Mouse (Mus musculus) forebrain, postnatal 0 days (tissue): Measurements from ENCODE around the gene Dlx2. TPM values are rescaled to one million over a fixed set of nuclear protein-coding genes. Genes with fewer than 3 reads are reported as not detected.

ENCODE experiments used
- ATAC-seq: fragments of 200-750 bp; cut with Nextera tagmentation; 2 replicates; pipeline ENCODE4 v1.8.0; 2017; ENCODE audit warnings: mild to moderate bottlenecking, moderate library complexity
- DNase-seq: peaks from one replicate; pipeline ENCODE4 v3.0.0-alpha.2; 2015
- H3K27ac ChIP-seq: fragments of 300-500 bp; sonication (generic); 2 replicates; pipeline ENCODE4 v1.5.1; 2014; ENCODE audit warnings: low read depth, mild to moderate bottlenecking, antibody characterized with exemption, low read length, moderate library complexity, mixed read lengths
- H3K27me3 ChIP-seq: fragments of 300-500 bp; sonication (generic); 2 replicates; pipeline ENCODE4 v1.6.1; 2014; ENCODE audit warnings: mild to moderate bottlenecking, low read length, mixed read lengths; ENCODE audit not compliant: insufficient read depth
- H3K36me3 ChIP-seq: fragments of 300-500 bp; sonication (generic); 2 replicates; pipeline ENCODE4 v1.6.1; 2014; ENCODE audit warnings: mild to moderate bottlenecking, moderate library complexity; ENCODE audit not compliant: insufficient read depth
- H3K4me1 ChIP-seq: fragments of 300-500 bp; sonication (generic); 2 replicates; pipeline ENCODE4 v1.6.1; 2014; ENCODE audit warnings: antibody characterized with exemption; ENCODE audit not compliant: insufficient read depth
- H3K4me2 ChIP-seq: fragments of 300-500 bp; sonication (generic); 2 replicates; pipeline ENCODE4 v1.6.1; 2014; ENCODE audit warnings: low read depth, mild to moderate bottlenecking, moderate library complexity
- H3K4me3 ChIP-seq: fragments of 300-500 bp; sonication (generic); 2 replicates; pipeline ENCODE4 v1.5.1; 2014; ENCODE audit warnings: low read depth, low read length, mixed read lengths
- H3K9ac ChIP-seq: fragments of 300-500 bp; sonication (generic); 2 replicates; pipeline ENCODE4 v1.6.1; 2014; ENCODE audit warnings: mild to moderate bottlenecking
- H3K9me3 ChIP-seq: fragments of 300-500 bp; sonication (generic); 2 replicates; pipeline ENCODE4 v1.6.1; 2016; ENCODE audit warnings: low read length
- CTCF ChIP-seq: sonication (generic); IDR thresholded peaks from 2 replicates; pipeline ENCODE4 v1.5.1; 2016; ENCODE audit warnings: antibody characterized with exemption, control low read depth, low read depth
- WGBS: fragments of 180-500 bp; shearing (Covaris S2); extraction: QIAGEN DNeasy Blood & Tissue Kit; methylation state at CpG from one replicate; pipeline ENCODE4 v1.1.7; 2014; 5-methylcytosine and 5-hydroxymethylcytosine counted together
- polyA plus RNA-seq: library from polyadenylated mRNA; unstranded; fragments of >200 nt; fragmentation: Nextera tagmentation; extraction: Ambion mirVana; gene quantifications from 2 replicates; pipeline ENCODE4 v1.2.1, GENCODE M21; 2015
- total RNA-seq: library from RNA; depleted of rRNA; stranded (reverse); fragments of >200 nt; gene quantifications from 2 replicates; pipeline ENCODE4 v1.2.3, GENCODE M21; 2014

Gene Dlx2
- total and polyA plus RNA-seq, 2 experiments from 2014 or later, result 28.1 to 43.1 TPM

DNA sequence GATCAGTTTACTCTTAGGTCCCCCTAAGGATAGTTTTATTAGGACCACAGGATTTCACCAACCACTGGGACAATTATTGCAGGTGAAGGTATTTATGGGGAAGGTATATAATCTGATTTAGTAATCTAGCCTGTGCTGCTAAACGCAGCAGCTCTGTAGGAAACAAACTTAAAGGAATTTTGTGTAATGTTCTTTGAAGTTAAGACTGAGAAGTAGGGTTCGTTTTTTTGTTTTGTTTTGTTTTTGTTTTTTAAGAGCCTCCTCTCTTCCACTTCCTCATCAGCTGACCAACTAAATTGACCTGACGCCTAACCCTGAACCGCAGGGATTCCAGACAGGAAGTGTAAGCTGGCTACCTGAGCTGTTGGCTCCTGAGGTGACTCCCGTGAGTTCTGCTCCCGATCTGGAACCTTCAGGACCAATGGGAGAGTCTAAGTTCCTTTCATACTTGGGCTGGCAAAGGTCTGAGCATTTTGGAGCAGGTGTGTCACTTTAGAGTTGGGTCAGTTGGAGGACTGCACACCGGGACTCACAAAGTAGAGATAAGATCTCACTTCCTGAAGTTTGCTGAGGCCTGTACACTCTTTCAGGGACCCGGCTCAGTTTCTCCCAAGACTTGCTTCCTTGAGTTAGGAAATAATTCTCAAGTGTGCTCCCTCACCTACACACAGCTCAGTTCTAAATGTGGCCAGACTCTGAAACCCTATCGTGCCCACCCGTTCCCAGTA is 19.8 kb downstream of the Dlx2 start:
- Histone ChIP-seq H3K9ac (peak overlapping the region; percentile 51), H3K27me3 (peaks cover 44% of the 10 kb centered on the region), H3K4me3 (peak overlapping the region; percentile 47), H3K36me3 (no peaks in the 10 kb centered on the region), H3K4me1 (peaks cover 3% of the 10 kb centered on the region; the same call in 1 of the 2 replicates), H3K27ac (peak overlapping the region; percentile 92), H3K4me2 (peak overlapping the region; percentile 63), H3K9me3 (no peaks in the 10 kb centered on the region)
- ATAC-seq, result no peak
- TF ChIP-seq CTCF, result no peak
- WGBS, result 15% methylated on average over 10 of the region's 10 CpGs
- DNase-seq, result no peak

DNA sequence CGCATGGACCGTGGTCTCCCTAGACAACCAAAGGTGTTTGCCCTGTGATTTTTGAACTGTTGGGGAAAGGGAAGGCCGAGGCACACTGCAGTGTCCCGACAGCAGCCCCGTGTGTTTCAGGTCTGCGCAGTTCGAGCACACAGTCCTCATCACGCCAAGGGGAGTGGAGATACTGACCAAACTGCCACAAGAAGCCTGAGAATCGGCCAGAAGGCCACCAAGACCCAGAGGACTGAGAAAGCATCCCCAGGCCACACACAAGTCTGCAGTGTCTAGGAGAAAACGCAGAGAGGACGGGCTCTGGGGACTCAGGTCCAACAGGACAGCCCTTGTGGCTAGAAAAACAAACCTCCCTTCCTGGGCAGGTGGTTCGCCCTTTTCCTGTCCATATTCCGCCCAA is 21.8 kb downstream of the Dlx2 start:
- Histone ChIP-seq H3K36me3 (no peaks in the 10 kb centered on the region), H3K4me2 (peak overlapping the region; percentile 63), H3K27ac (peak overlapping the region; percentile 66), H3K4me3 (peak overlapping the region; percentile 47; the same call in 1 of the 2 replicates), H3K9me3 (no peaks in the 10 kb centered on the region), H3K27me3 (peaks cover 40% of the 10 kb centered on the region), H3K9ac (no peak overlapping the region), H3K4me1 (peaks cover 3% of the 10 kb centered on the region; the same call in 1 of the 2 replicates)
- no peak for TF ChIP-seq CTCF
- ATAC-seq (no peak), DNase-seq (peak; percentile 10)
- WGBS, result 34% methylated on average over 13 of the region's 13 CpGs

DNA sequence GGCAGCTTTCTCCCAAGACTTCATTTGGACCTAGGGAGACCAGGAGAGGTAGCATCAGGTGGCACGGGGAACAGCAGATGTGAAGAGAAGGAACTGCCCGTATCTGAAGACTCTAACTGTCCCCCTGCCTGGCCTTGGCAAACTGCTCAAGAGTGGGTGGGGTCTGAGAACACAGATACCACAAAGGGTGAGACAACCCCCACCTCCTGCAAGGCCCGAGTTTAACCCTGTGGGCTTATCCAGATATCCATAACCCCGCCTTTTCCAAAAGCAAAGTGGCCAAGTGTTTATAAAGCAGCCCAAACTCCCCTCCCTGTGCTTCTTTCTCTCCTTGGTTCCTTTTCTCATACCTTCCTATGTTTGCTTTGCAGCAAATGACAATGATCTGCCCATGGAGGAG is 23.1 kb downstream of the Dlx2 start:
- peaks cover 26% of the 10 kb centered on the region for H3K27me3 ChIP-seq

DNA sequence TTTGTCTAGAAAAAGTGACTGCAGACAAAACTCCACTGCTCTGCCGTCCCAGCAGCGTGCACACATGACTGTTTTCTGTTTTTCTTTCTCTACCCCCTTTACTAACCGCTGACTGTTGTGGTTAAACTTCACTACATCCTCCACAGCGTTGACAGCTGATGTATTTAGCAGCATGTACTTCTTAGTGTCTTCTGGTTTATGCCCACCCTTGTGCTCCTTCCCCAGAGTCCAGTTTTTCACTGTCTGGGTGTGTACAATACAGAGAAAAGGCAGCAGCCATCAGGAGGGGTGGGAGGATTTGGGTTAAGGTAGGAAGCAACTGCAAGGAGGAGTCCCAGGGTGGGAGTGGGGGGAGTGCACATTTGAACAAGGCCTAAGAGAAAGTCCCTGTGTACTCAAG is 23.7 kb downstream of the Dlx2 start:
- Histone ChIP-seq H3K27me3 (peaks cover 26% of the 10 kb centered on the region), H3K4me2 (0 out of 2 replicates have a peak overlapping the region, but pooled peaks have one; percentile 19), H3K27ac (peak overlapping the region; percentile 29; the same call in 1 of the 2 replicates), H3K9ac (no peak overlapping the region), H3K9me3 (no peaks in the 10 kb centered on the region), H3K4me1 (peaks cover 3% of the 10 kb centered on the region), H3K4me3 (no peak overlapping the region), H3K36me3 (no peaks in the 10 kb centered on the region)
- DNase-seq (peak; percentile 15), ATAC-seq (no peak)
- 69% methylated on average over 4 of the region's 4 CpGs for WGBS
- TF ChIP-seq CTCF, result no peak

More for the DNA sequence above, 23.1 kb downstream of the Dlx2 start:
- Histone ChIP-seq H3K9ac (peak overlapping the region; percentile 7; the same call in 1 of the 2 replicates), H3K4me3 (no peak overlapping the region), H3K27ac (peak overlapping the region; percentile 29; the same call in 1 of the 2 replicates), H3K9me3 (no peaks in the 10 kb centered on the region), H3K36me3 (no peaks in the 10 kb centered on the region), H3K4me1 (peaks cover 3% of the 10 kb centered on the region; the same call in 1 of the 2 replicates), H3K4me2 (peak overlapping the region; percentile 19; the same call in 1 of the 2 replicates)
- no peak for TF ChIP-seq CTCF
- DNase-seq (no peak), ATAC-seq (no peak)
- 56% methylated on average over 4 of the region's 4 CpGs for WGBS

DNA sequence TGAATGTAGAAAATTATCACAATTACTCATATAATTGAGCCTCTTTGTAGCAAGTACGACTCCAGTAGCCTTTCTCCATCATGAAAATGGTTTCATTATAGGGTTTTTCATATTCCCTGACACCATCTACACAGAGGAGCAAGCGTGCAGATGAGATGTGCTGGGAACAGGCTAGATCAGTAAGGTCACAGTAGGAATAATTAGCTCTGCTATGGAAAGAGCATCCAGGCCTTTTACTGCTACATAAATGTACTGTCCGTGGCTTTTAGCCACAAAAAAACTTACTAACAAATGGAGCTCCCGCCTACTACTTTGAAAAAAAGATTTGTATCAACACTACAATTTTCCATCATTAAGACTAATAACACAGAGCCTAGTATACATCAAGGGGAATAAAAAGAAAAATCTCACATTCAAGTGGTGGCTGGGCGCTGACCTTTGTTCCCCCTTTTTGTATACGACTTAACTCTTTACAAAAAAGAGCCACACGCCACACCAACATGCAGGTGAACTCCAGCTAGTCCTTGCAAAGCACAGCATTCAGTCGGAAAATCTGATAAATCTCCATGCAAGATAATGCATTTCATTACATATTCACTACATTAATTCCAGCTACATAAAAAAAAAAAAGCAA is 29.0 kb downstream of the Dlx2 start:
- DNase-seq, result peak; percentile 49
- Histone ChIP-seq H3K9ac (no peak overlapping the region), H3K36me3 (no peaks in the 10 kb centered on the region), H3K27me3 (no peaks in the 10 kb centered on the region), H3K9me3 (no peaks in the 10 kb centered on the region), H3K4me3 (no peak overlapping the region), H3K27ac (peak overlapping the region; percentile 64), H3K4me2 (no peak overlapping the region), H3K4me1 (no peaks in the 10 kb centered on the region; the same call in 1 of the 2 replicates)
- no peak for TF ChIP-seq CTCF
- peak; percentile 87 for ATAC-seq
- whole genome bisulfite sequencing, result 39% methylated on average over 8 of the region's 8 CpGs

DNA sequence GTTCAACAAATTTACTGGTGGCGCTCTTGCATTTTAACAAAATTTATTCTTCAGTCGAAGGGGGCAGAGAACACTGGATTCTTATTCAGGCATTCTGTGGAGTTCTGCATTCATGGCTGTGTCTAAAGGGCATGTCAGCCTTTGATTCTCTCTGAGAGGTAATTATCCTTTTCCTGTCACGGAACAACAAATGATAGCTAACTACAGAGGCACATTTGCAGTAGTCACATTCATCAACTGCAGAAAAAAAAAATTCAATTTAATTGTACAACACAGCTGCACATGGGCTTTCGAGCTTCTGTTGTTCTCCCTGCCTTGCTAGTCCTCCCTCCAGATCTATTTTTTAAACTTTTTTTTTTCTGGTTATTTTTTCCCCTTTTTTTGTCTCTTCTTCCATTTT is 29.6 kb downstream of the Dlx2 start:
- WGBS, result 22% methylated on average over 4 of the region's 4 CpGs
- H3K4me1 ChIP-seq, result no peaks in the 10 kb centered on the region; the same call in 1 of the 2 replicates
- H3K27ac ChIP-seq, result peak overlapping the region; percentile 64
- no peak overlapping the region for H3K9ac ChIP-seq
- no peaks in the 10 kb centered on the region for H3K9me3 ChIP-seq
- peak; percentile 53 for DNase-seq
- no peak overlapping the region for H3K4me3 ChIP-seq
- no peaks in the 10 kb centered on the region for H3K36me3 ChIP-seq
- peak; percentile 78 for ATAC-seq
- H3K27me3 ChIP-seq, result no peaks in the 10 kb centered on the region
- H3K4me2 ChIP-seq, result no peak overlapping the region
- TF ChIP-seq CTCF, result no peak

DNA sequence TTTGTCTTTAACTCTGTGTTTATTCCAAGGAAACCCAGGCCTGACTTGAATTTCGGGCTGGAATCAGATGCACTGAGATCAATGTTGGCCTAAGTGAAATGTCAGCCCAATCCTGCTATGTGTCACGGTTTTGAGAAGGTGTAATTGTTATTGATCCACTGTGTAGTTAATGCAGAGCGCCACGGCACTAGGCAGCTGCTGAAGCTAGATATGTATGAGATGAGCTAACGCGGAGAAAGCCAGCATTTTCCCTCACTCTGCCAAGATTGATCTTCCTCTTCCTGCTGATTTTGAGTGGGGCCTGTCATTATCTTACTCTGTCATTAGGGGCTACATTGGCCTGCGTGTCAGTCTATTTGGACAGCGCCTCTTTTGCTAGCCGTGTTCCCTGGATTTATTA is 34.2 kb downstream of the Dlx2 start:
- Histone ChIP-seq H3K4me3 (no peak overlapping the region), H3K27me3 (no peaks in the 10 kb centered on the region), H3K9ac (no peak overlapping the region), H3K4me1 (no peaks in the 10 kb centered on the region), H3K27ac (peak overlapping the region; percentile 51), H3K9me3 (no peaks in the 10 kb centered on the region), H3K4me2 (no peak overlapping the region), H3K36me3 (no peaks in the 10 kb centered on the region)
- WGBS, result 63% methylated on average over 9 of the region's 9 CpGs
- ATAC-seq (peak; percentile 54), DNase-seq (peak; percentile 50)
- TF ChIP-seq CTCF, result no peak
